Mouse (Mus musculus): ENCODE results near the gene Aloxe3. TPM values are rescaled to one million over a fixed set of nuclear protein-coding genes. Genes with fewer than 3 reads are reported as not detected.

Gene Aloxe3
- polyA plus RNA-seq, 1 experiment: 0.62 TPM

- DNase-seq (ENCODE audit: low read depth, low spot score): no peak
- WGBS: 73% methylated on average over 8 of the region's 8 CpGs
Measured at GRCm38 (mm10) chr11:69153831-69154230, 28.1 kb downstream of the Aloxe3 start.

- 44% methylated on average over 1 of the region's 1 CpGs for WGBS
- DNase-seq (ENCODE audit: low read depth, low spot score): no peak
Measured at GRCm38 (mm10) chr11:69155351-69155750, 29.7 kb downstream of the Aloxe3 start.

- no peak for DNase-seq (ENCODE audit: low read depth, low spot score)
- WGBS: 7% methylated on average over 18 of the region's 18 CpGs
Measured at GRCm38 (mm10) chr11:69156800-69157199, 31.1 kb downstream of the Aloxe3 start, which contains the start of gene Alox12b. TSS of gene Alox12b (plus strand) at chr11:69156989.

GRCm38 (mm10) chr11:69169313-69169712 lies 43.6 kb downstream of the Aloxe3 start:
- no peak for DNase-seq (ENCODE audit: low read depth, low spot score)
- 87% methylated on average over 12 of the region's 12 CpGs for WGBS

- no peak for DNase-seq (ENCODE audit: low read depth, low spot score)
- WGBS: 26% methylated on average over 7 of the region's 7 CpGs
Measured at GRCm38 (mm10) chr11:69171626-69172025, 45.9 kb downstream of the Aloxe3 start.

DNA sequence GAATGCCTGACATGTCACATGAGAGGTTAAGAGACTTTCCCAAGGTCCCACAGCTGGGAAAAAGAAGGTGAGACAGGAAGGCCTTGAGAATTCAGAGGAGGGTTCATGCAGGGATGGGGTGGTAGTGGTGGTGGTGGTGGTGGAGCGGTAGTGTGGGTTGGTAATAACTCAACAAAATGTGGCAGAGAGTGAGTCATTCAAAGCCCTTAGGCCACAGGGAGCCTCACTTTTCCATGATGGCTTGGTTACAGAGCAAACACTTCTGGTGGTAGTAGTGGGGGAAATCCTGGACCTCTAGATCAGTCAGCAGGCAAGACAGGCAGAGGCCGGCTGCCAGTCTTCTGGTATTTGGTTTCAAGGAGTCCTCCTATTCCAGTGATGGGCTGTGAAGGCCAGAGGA lies 46.9 kb downstream of the Aloxe3 start:
- WGBS: 85% methylated on average over 2 of the region's 2 CpGs
- no peak for DNase-seq (ENCODE audit: low read depth, low spot score)

GRCm38 (mm10) chr11:69174722-69175121 lies 49.0 kb downstream of the Aloxe3 start:
- WGBS: 72% methylated on average over 7 of the region's 7 CpGs
- no peak for DNase-seq (ENCODE audit: low read depth, low spot score)

DNA sequence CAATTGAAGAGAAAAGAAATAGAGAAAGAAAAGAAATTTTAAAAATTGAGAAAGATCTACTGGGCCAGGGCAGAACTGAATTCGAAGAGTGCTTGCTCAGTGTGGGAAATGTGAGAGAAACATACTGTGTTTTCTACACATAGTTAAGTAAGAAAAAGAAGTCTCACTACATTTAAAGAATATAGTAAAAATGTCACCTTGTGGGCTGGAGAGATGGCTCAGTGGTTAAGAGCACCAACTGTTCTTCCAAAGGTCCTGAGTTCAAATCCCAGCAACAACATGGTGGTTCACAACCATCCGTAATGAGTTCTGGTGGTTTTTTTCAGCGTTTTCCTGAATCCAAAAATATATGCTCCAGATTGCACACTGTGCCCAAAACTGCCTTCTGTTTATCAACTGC lies 52.8 kb downstream of the Aloxe3 start:
- WGBS: 81% methylated on average over 3 of the region's 3 CpGs
- DNase-seq (ENCODE audit: low read depth, low spot score): no peak

- no peak for DNase-seq (ENCODE audit: low read depth, low spot score)
- WGBS: 45% methylated on average over 3 of the region's 3 CpGs
Measured at GRCm38 (mm10) chr11:69179512-69179911, 53.8 kb downstream of the Aloxe3 start.

- DNase-seq (ENCODE audit: low read depth, low spot score): no peak
- 74% methylated on average over 4 of the region's 4 CpGs for WGBS
Measured at GRCm38 (mm10) chr11:69180120-69180519, 54.4 kb downstream of the Aloxe3 start.

DNA sequence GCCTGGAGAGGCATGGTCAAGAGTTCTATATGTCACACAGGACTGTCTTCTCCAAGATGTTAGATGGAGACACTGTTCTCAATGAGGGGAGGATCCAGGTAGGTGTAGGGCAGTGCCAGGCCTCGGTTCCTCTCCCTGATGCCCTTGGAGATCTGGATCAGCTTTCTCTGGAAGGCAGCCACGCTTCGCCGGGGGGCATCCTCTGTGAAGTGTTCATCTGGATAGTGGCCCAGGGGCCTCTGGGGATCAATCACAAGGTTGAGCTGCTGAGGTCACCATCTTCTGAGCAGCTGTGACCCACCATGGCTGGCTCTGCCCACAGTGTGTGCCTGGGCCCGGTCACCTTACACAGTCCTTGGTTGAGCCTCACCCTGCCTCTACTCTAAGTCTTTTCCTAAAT lies 59.3 kb downstream of the Aloxe3 start:
- 88% methylated on average over 5 of the region's 5 CpGs for WGBS
- no peak for DNase-seq (ENCODE audit: low read depth, low spot score)

- 82% methylated on average over 6 of the region's 6 CpGs for WGBS
- DNase-seq (ENCODE audit: low read depth, low spot score): no peak
Measured at GRCm38 (mm10) chr11:69185936-69186335, 60.2 kb downstream of the Aloxe3 start.

GRCm38 (mm10) chr11:69192840-69193239 lies 67.1 kb downstream of the Aloxe3 start:
- DNase-seq (ENCODE audit: low read depth, low spot score): no peak
- WGBS: 2% methylated on average over 1 of the region's 1 CpGs

DNA sequence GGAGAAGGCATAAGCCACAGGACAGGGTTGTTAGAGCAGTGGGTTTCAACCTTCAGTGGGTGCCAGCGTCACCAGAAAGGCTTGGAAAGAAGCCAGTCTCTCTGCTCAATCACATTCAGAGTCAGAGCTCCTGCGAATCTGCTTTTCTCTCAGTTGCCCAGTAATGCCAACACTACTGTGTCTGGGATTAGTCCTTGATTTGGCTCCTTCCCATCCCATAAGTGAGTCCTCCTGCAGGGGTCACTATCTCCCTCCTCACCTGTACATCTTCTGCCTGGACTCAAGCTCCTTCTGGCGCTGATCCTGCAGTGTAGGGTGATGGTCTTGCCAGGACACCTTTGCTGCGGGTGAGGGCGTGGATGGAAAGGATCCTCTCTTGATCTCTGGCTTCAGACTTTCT lies 71.1 kb downstream of the Aloxe3 start:
- no peak for DNase-seq (ENCODE audit: low read depth, low spot score)
- 9% methylated on average over 5 of the region's 5 CpGs for WGBS

DNA sequence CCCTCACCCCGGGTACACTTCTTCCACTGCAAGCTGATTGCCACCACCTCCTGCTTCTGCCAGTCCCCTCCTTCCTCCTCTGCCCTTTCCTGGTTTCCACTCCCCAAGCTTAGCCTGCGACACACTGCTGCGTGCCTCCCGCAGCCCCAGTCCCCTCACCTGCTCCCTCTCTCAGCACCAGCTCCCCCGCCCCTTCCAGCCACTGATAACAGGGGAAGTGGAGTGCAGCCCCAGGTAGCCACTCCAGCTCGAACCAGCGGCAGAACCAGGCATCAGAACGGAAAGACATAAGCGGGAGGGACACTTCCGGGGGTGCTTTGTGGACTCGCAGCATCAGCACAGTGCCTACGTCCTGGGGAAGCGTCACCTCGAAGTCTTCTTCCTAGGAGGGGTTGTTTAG lies 71.5 kb downstream of the Aloxe3 start:
- under 1% methylated on average over 14 of the region's 14 CpGs for WGBS
- no peak for DNase-seq (ENCODE audit: low read depth, low spot score)

DNA sequence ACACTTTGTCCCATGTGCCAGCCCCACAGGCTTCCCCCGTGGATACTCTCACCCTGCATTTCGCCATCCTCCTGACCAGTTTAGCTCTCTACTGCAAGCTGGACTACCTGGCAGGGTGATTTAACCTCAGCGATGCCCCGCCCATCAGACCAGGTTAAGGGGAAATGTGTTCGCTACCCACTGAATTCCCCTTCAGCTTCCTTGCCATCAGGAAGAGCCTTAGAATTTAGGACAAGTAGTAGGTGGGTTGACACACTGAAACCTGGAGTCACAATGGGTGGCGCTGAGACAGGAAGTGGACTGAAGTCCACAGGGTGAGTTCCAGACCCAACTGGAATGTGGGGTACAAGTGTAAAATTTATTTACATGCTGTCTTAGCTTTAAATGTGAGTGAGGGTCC lies 72.0 kb downstream of the Aloxe3 start, which contains the start of gene Alox8:
Gene Alox8, minus strand, starts transcription at position 101 of the 400 bp plus-strand sequence.
- 27% methylated on average over 6 of the region's 6 CpGs for WGBS
- DNase-seq (ENCODE audit: low read depth, low spot score): no peak

Other genes with a start within 250 kb of the Aloxe3 start
- not detected in 2 replicates for gene Rnf222, start 237.3 kb upstream of the Aloxe3 start, polyA plus RNA-seq (2012; rRNA removed)
- gene Rpl26, start 224.3 kb upstream of the Aloxe3 start, polyA plus RNA-seq (2012; rRNA removed): 1,642 and 1,727 TPM in 2 replicates
- gene Odf4, start 198.8 kb upstream of the Aloxe3 start, polyA plus RNA-seq (2012; rRNA removed): not detected in 2 replicates
- gene Arhgef15, start 168.4 kb upstream of the Aloxe3 start, polyA plus RNA-seq (2012; rRNA removed): 6.0 and 8.9 TPM in 2 replicates
- 26.2 and 29.9 TPM in 2 replicates for gene Slc25a35, start 157.8 kb upstream of the Aloxe3 start, polyA plus RNA-seq (2012; rRNA removed)
- gene Rangrf, start 150.7 kb upstream of the Aloxe3 start, polyA plus RNA-seq (2012; rRNA removed): 73.5 and 88.5 TPM in 2 replicates
- 10.1 and 16.2 TPM in 2 replicates for gene Pfas, start 117.4 kb upstream of the Aloxe3 start, polyA plus RNA-seq (2012; rRNA removed)
- 27.5 and 32.0 TPM in 2 replicates for gene Ctc1, start 110.0 kb upstream of the Aloxe3 start, polyA plus RNA-seq (2012; rRNA removed)
- gene Aurkb, start 80.2 kb upstream of the Aloxe3 start, polyA plus RNA-seq (2012; rRNA removed): 47.0 and 50.8 TPM in 2 replicates
- gene Borcs6, start 66.2 kb upstream of the Aloxe3 start, polyA plus RNA-seq (2012; rRNA removed): 15.1 and 16.0 TPM in 2 replicates
- 25.6 and 33.7 TPM in 2 replicates for gene Tmem107, start 55.1 kb upstream of the Aloxe3 start, polyA plus RNA-seq (2012; rRNA removed)
- gene Vamp2, start 37.4 kb upstream of the Aloxe3 start, polyA plus RNA-seq (2012; rRNA removed): 44.0 and 67.8 TPM in 2 replicates
- gene Per1, start 30.7 kb upstream of the Aloxe3 start, polyA plus RNA-seq (2012; rRNA removed): 6.1 and 13.9 TPM in 2 replicates
- gene Hes7, start 5.5 kb upstream of the Aloxe3 start, polyA plus RNA-seq (2012; rRNA removed): 0.07 and 0.15 TPM in 2 replicates
- 0.14 and 0.25 TPM in 2 replicates for gene 9130213A22Rik, start 3.3 kb upstream of the Aloxe3 start, polyA plus RNA-seq (2012; rRNA removed)
- 0.06 TPM in 1 of 2 replicates, not detected in the other for gene Alox12b, start 31.1 kb downstream of the Aloxe3 start, polyA plus RNA-seq (2012; rRNA removed)
- 0.04 TPM in 1 of 2 replicates, not detected in the other for gene Alox8, start 71.9 kb downstream of the Aloxe3 start, polyA plus RNA-seq (2012; rRNA removed)
- gene Gucy2e, start 111.1 kb downstream of the Aloxe3 start, polyA plus RNA-seq (2012; rRNA removed): not detected in 2 replicates
- gene Cntrob, start 197.9 kb downstream of the Aloxe3 start, polyA plus RNA-seq (2012; rRNA removed): 8.4 and 8.5 TPM in 2 replicates
- gene Trappc1, start 198.1 kb downstream of the Aloxe3 start, polyA plus RNA-seq (2012; rRNA removed): 60.7 and 65.6 TPM in 2 replicates
- gene Kcnab3, start 200.4 kb downstream of the Aloxe3 start, polyA plus RNA-seq (2012; rRNA removed): 0.46 and 0.55 TPM in 2 replicates
- 0.51 and 0.79 TPM in 2 replicates for gene Rnf227, start 214.6 kb downstream of the Aloxe3 start, polyA plus RNA-seq (2012; rRNA removed)
- gene Chd3, start 243.5 kb downstream of the Aloxe3 start, polyA plus RNA-seq (2012; rRNA removed): 63.4 and 118 TPM in 2 replicates